Mouse (Mus musculus) heart, adult 2 months (tissue): ENCODE results near the gene Stag3. TPM values are rescaled to one million over a fixed set of nuclear protein-coding genes. Genes with fewer than 3 reads are reported as not detected.
A peak's percentile ranks its signal among the peaks of the same experiment; 100 is the strongest.

ENCODE experiments used
- DNase-seq, 2 experiments: peaks; one replicate each; pipeline ENCODE4 v3.0.0; 2021
- H3K27ac ChIP-seq: fragments of 200-600 bp; 2 replicates; pipeline ENCODE4 v1.8.1; 2022
- H3K27me3 ChIP-seq: fragments of 200-500 bp; 2 replicates; pipeline ENCODE4 v1.6.1; 2012; ENCODE audit warnings: mild to moderate bottlenecking, low read length, inconsistent platforms, mixed read lengths; ENCODE audit not compliant: control insufficient read depth, insufficient read depth
- H3K36me3 ChIP-seq: fragments of 200-500 bp; 2 replicates; pipeline ENCODE4 v1.6.1; 2012; ENCODE audit warnings: low read length, inconsistent platforms; ENCODE audit not compliant: control insufficient read depth, insufficient read depth
- H3K4me1 ChIP-seq: fragments of 200-500 bp; 2 replicates; pipeline ENCODE4 v1.6.1; 2011; ENCODE audit warnings: low read length; ENCODE audit not compliant: control insufficient read depth, insufficient read depth
- H3K4me3 ChIP-seq: fragments of 200-600 bp; 2 replicates; pipeline ENCODE4 v1.8.1; 2022
- H3K79me2 ChIP-seq: fragments of 200-500 bp; replicated peaks from 2 replicates; pipeline ENCODE4 v1.6.1; 2012; ENCODE audit warnings: mild to moderate bottlenecking, inconsistent platforms, low read length, moderate library complexity, mixed read lengths; ENCODE audit not compliant: control insufficient read depth, insufficient read depth
- H3K9ac ChIP-seq: fragments of 200-500 bp; 2 replicates; pipeline ENCODE4 v1.6.1; 2012; ENCODE audit warnings: low read depth, mild to moderate bottlenecking, control low read depth, inconsistent platforms, low read length, mixed read lengths
- CTCF ChIP-seq: fragments of 200-600 bp; IDR thresholded peaks from 2 replicates; pipeline ENCODE4 v1.8.1; 2022; ENCODE audit warnings: antibody characterized with exemption, mild to moderate bottlenecking, moderate library complexity
- EP300 ChIP-seq: fragments of 200-500 bp; IDR thresholded peaks from 2 replicates; pipeline ENCODE4 v1.6.1; 2011; ENCODE audit warnings: low read depth, low read length, control low read depth; ENCODE audit not compliant: insufficient read depth
- POLR2A ChIP-seq: fragments of 200-500 bp; IDR thresholded peaks from 2 replicates; pipeline ENCODE4 v1.6.1; 2011; ENCODE audit warnings: mild to moderate bottlenecking, low read depth, low read length, control low read depth; ENCODE audit not compliant: insufficient read depth
- WGBS: fragments of 180-500 bp; shearing (Covaris S2); methylation state at CpG from one replicate; pipeline ENCODE4 v1.1.7; 2018; 5-methylcytosine and 5-hydroxymethylcytosine counted together
- intact Hi-C: fragments of 180-260 bp; cut with DNase I; formaldehyde crosslinking; loops from one replicate; pipeline ENCODE4 v1.15.1; 2025
- polyA plus RNA-seq: library from polyadenylated mRNA; depleted of rRNA; stranded (reverse); fragments of >200 nt; gene quantifications from 2 replicates; pipeline ENCODE4 v1.2.3, GENCODE M21; 2012
- total RNA-seq, 2 experiments: library from RNA; stranded (reverse); gene quantifications; 2 replicates each; pipeline ENCODE4 v1.2.3; 2021

Stag3 gene
- total and polyA plus RNA-seq, 3 experiments: 0.98 TPM; not detected in 2

DNA sequence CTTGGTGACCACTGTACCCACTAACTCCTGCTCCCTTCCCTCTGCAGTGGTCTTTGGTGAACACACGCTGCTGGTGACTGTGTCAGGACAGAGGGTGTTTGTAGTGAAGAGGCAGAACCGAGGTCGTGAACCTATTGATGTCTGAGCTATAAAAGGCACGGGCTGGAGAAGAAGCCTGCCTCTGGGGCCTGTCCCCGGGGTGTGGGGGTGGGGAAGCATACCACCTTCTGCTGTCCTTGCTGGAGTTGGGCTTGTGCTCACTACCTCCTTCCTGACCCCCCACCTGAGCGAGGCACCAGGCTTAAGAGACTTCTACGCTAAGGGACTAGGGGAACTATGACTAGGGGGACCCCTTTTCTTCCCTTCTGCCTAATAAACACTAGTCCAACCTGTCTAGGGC is 21.0 kb upstream of the Stag3 start:
- intact Hi-C loops: loop anchor here (5.0 kb wide), 1 partner anchor 67 kb away; the partner anchor contains the start of gene Mblac1
- peaks cover 6% of the 10 kb centered on the region; the same call in 1 of the 2 replicates for H3K4me1 ChIP-seq
- H3K9ac ChIP-seq: no peak overlapping the region
- H3K79me2 ChIP-seq: no peaks in the 10 kb centered on the region
- no peak overlapping the region for H3K4me3 ChIP-seq
- WGBS: 45% methylated on average over 7 of the region's 7 CpGs
- peak in 1 of 2 experiments; percentile 12 for DNase-seq
- no peak overlapping the region for H3K27ac ChIP-seq
- H3K27me3 ChIP-seq: no peaks in the 10 kb centered on the region
- TF ChIP-seq POLR2A (no peak), CTCF (no peak), EP300 (no peak)
- H3K36me3 ChIP-seq: no peaks in the 10 kb centered on the region

DNA sequence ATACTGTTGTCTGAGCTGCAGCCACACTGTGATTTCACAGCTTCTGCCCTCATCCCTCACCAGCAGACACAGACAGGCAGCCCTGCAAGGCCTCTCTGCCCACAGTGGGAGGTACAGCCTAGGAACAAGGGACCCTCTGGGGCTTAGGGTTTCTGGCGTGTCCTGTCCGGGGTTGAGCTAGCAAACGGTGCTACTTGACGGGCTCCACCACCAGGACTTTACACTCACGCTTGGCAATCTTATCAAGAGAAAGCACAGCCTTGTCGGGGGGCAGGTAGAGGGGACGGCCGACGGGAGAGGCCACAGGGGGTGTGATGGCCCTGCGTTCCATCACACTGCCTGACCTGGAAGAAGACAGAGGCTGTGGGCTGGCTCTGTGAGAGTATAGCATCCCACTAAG is 20.0 kb upstream of the Stag3 start:
- no peak for TF ChIP-seq CTCF
- H3K9ac ChIP-seq: no peak overlapping the region
- no peaks in the 10 kb centered on the region for H3K79me2 ChIP-seq
- no peak overlapping the region for H3K27ac ChIP-seq
- no peak overlapping the region for H3K4me3 ChIP-seq
- no peaks in the 10 kb centered on the region for H3K36me3 ChIP-seq
- H3K4me1 ChIP-seq: peaks cover 8% of the 10 kb centered on the region; the same call in 1 of the 2 replicates
- H3K27me3 ChIP-seq: no peaks in the 10 kb centered on the region
- DNase-seq: no peak
- WGBS: 72% methylated on average over 10 of the region's 10 CpGs
- intact Hi-C loops: no loop called here

DNA sequence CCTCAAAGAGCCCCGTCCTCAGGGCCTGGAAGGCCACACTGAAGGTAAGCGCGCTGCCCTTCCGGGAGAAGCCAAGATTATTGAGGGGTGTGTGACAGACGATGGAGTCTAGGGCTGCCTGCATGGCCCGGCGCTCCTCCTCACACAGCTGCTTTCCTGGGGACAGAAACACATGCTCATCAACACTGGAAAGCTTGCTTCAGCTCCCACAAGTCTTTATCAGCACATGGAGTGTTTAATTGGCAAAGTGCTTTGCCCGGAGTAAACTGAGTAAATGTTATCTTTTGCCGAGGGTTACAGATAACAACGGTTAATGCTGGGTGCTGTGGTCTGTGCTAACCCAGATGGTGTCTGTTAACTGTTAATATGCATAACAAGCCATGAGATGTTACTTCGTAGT is 19.2 kb upstream of the Stag3 start:
- TF ChIP-seq POLR2A: no peak
- no peak for TF ChIP-seq CTCF
- TF ChIP-seq EP300: no peak
- no peaks in the 10 kb centered on the region for H3K36me3 ChIP-seq
- no peaks in the 10 kb centered on the region for H3K27me3 ChIP-seq
- 64% methylated on average over 11 of the region's 11 CpGs for WGBS
- intact Hi-C loops: no loop called here
- no peak overlapping the region for H3K9ac ChIP-seq
- H3K4me3 ChIP-seq: no peak overlapping the region
- peaks cover 8% of the 10 kb centered on the region; the same call in 1 of the 2 replicates for H3K4me1 ChIP-seq
- no peak for DNase-seq
- no peak overlapping the region for H3K27ac ChIP-seq
- no peaks in the 10 kb centered on the region for H3K79me2 ChIP-seq

DNA sequence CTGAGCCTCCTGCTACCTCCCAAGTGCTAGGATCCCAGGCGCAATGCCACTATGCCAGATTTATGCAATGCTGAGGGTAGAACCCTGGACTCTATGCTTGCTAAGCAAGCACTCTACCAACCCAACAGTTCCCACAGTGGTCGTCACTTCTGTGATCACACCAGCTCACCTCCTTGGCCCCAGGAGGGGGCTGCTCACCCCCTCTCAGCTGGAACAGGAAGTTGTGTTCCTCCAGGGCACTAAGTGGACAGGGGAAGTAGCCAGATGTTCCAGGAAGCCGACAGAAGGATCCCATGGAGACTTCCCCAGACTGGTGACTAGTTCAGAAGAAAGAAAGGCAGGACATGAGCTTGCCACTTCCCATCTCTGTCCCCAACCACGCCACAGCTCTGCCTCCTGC is 18.0 kb upstream of the Stag3 start:
- H3K9ac ChIP-seq: no peak overlapping the region
- no peak for TF ChIP-seq CTCF
- TF ChIP-seq POLR2A: 0 out of 2 replicates have a peak, but pooled peaks have one; percentile 19
- H3K27ac ChIP-seq: no peak overlapping the region
- no peaks in the 10 kb centered on the region for H3K27me3 ChIP-seq
- H3K36me3 ChIP-seq: no peaks in the 10 kb centered on the region
- H3K4me1 ChIP-seq: peaks cover 6% of the 10 kb centered on the region; the same call in 1 of the 2 replicates
- H3K79me2 ChIP-seq: no peaks in the 10 kb centered on the region
- WGBS: 45% methylated on average over 4 of the region's 4 CpGs
- no peak for DNase-seq
- intact Hi-C loops: no loop called here
- H3K4me3 ChIP-seq: no peak overlapping the region

DNA sequence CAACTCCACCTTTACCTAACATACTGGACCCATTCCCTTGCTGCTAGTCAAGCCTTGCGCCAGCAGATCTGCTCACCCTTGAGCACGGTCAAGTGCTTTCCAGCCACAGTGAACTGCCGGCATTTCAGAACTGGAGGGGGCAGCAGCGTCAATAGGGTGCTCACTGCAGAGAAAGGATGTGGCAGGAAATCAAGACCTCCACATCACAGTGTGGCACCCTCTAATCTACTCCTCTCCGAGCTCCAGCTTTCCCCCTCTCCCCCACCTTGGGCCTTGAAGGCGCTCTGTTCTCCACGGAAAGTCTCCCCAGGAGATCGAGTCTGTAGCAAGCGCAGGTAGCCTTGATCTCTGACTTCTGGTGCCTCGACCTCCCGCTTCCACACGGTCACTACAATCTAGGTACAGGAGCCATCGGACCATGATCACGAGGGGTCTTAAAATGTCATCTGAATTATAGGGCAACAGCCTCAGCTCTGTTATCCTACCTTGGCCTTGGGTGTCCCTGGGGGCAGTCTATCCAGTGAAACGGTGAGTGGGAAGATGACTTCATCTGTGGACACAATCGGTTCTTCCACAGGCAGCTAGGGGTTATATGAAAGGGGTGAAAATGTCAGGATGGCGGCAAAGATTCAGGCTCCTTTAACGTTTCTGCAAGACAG is 17.3 kb upstream of the Stag3 start:
- peak overlapping the region; percentile 76 for H3K27ac ChIP-seq
- H3K79me2 ChIP-seq: no peaks in the 10 kb centered on the region
- no peaks in the 10 kb centered on the region for H3K27me3 ChIP-seq
- DNase-seq: no peak
- 58% methylated on average over 18 of the region's 18 CpGs for WGBS
- H3K36me3 ChIP-seq: no peaks in the 10 kb centered on the region
- H3K9ac ChIP-seq: no peak overlapping the region; the same call in 1 of the 2 replicates
- no peak overlapping the region for H3K4me3 ChIP-seq
- H3K4me1 ChIP-seq: peaks cover 5% of the 10 kb centered on the region; the same call in 1 of the 2 replicates
- TF ChIP-seq POLR2A: no peak
- TF ChIP-seq CTCF: no peak
- TF ChIP-seq EP300: no peak
- intact Hi-C loops: no loop called here

DNA sequence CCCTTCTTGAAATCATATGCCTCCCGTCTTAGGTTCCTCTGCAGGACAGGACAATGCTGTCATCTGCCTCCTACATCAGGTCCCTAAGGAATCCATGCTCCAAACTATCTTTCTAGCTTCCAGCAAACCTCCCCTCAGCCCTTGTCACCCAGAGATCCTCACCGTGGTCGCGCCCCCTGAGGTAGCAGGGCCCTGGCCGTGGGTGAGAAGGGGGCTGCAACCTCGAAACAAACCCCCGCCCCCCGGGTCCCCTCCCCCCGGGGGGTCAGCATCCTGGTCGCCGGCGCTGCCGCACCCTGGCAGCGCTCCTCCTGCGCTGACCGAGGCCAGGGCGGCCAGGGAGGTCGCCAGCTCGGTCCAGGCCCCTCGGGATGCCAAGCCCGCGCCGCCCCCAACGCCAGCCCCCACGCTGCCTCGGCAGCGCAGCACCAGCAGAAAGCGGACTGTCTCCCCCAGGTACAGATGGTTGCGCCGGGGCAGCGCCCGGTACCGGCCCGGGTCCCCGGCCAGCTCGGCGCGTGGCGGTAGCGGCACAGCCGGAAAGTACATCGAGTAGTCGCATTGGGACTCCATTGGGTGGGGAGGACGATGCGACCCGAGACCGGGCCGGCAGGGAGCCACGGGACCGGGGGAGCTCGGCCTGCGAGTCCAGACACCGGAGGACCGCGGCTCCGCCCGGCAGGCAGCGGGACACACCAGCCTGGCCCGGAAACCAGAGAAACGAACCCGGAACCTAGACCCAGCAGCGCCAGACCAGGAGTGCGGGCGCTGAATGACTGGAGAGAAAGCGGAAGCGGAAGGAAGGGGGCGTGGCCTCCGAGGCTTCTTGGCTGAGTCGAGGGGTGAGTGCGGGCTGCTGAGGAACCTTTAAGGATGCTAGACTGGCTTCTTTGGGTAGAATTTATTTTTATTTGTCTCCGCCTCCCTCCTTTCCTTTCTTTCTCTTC is 16.5 kb upstream of the Stag3 start, which contains the start of gene BC037034:
TSS of gene BC037034 (minus strand) at position 774 of the 947 bp plus-strand sequence.
- intact Hi-C loops: no loop called here
- TF ChIP-seq EP300 (no peak), POLR2A (peak; percentile 85), CTCF (peak; percentile 8; the same call in 1 of the 2 replicates)
- peaks cover 5% of the 10 kb centered on the region; the same call in 1 of the 2 replicates for H3K4me1 ChIP-seq
- H3K4me3 ChIP-seq: peak within 1 kb of the TSS; percentile 67
- H3K79me2 ChIP-seq: no peaks in the 10 kb centered on the region
- H3K36me3 ChIP-seq: no peaks in the 10 kb centered on the region
- WGBS: under 1% methylated on average over 71 of the region's 71 CpGs
- H3K9ac ChIP-seq: peak within 1 kb of the TSS; percentile 95
- DNase-seq: peak; percentile 91 to 93
- H3K27ac ChIP-seq: peak within 1 kb of the TSS; percentile 76
- H3K27me3 ChIP-seq: no peaks in the 10 kb centered on the region
